Mouse (Mus musculus) liver, embryonic 13.5 days (tissue): ENCODE results near the gene Nthl1. TPM values are rescaled to one million over a fixed set of nuclear protein-coding genes. Genes with fewer than 3 reads are reported as not detected.
"Not testable (repeated sequence)": the region's sequence is repeated elsewhere in the genome, so short reads cannot be mapped to it uniquely, and the experiment has no call there.

Experiments
- ATAC-seq: fragments of 200-750 bp; cut with Nextera tagmentation; 2 replicates; pipeline ENCODE4 v1.8.0; 2017; ENCODE audit warnings: low read depth, mild to moderate bottlenecking, moderate number of reproducible peaks, moderate library complexity
- DNase-seq: peaks from one replicate; pipeline ENCODE4 v3.0.0; 2022
- H3K27ac ChIP-seq: fragments of 300-500 bp; sonication (generic); 2 replicates; pipeline ENCODE4 v1.5.1; 2015; ENCODE audit warnings: moderate library complexity, mild to moderate bottlenecking, inconsistent platforms
- H3K27me3 ChIP-seq: fragments of 300-500 bp; sonication (generic); 2 replicates; pipeline ENCODE4 v1.6.1; 2015; ENCODE audit warnings: mild to moderate bottlenecking, inconsistent platforms
- H3K36me3 ChIP-seq: fragments of 300-500 bp; sonication (generic); 2 replicates; pipeline ENCODE4 v1.6.1; 2015; ENCODE audit warnings: mild to moderate bottlenecking, inconsistent platforms
- H3K4me1 ChIP-seq: fragments of 300-500 bp; sonication (generic); replicated peaks from 2 replicates; pipeline ENCODE4 v1.6.1; 2015; ENCODE audit warnings: inconsistent platforms
- H3K4me2 ChIP-seq: fragments of 300-500 bp; sonication (generic); 2 replicates; pipeline ENCODE4 v1.6.1; 2015; ENCODE audit warnings: inconsistent platforms, mild to moderate bottlenecking, moderate library complexity
- H3K4me3 ChIP-seq: fragments of 300-500 bp; sonication (generic); replicated peaks from 2 replicates; pipeline ENCODE4 v1.5.1; 2015; ENCODE audit warnings: mild to moderate bottlenecking, inconsistent platforms
- H3K9ac ChIP-seq: fragments of 300-500 bp; sonication (generic); 2 replicates; pipeline ENCODE4 v1.6.1; 2015; ENCODE audit warnings: mild to moderate bottlenecking, inconsistent platforms
- H3K9me3 ChIP-seq: fragments of 300-500 bp; sonication (generic); replicated peaks from 2 replicates; pipeline ENCODE4 v1.6.1; 2016; ENCODE audit warnings: inconsistent platforms
- WGBS: fragments of 180-500 bp; shearing (Covaris S2); methylation state at CpG from one replicate; pipeline ENCODE4 v1.1.7; 2015; ENCODE audit not compliant: insufficient replicate concordance; 5-methylcytosine and 5-hydroxymethylcytosine counted together
- polyA plus RNA-seq: library from polyadenylated mRNA; unstranded; fragments of >200 nt; fragmentation: Nextera tagmentation; extraction: Ambion mirVana; gene quantifications from 2 replicates; pipeline ENCODE4 v1.2.1, GENCODE M21; 2015

Gene Nthl1
- polyA plus RNA-seq, 1 experiment from 2014 or later: 9.2 TPM

DNA sequence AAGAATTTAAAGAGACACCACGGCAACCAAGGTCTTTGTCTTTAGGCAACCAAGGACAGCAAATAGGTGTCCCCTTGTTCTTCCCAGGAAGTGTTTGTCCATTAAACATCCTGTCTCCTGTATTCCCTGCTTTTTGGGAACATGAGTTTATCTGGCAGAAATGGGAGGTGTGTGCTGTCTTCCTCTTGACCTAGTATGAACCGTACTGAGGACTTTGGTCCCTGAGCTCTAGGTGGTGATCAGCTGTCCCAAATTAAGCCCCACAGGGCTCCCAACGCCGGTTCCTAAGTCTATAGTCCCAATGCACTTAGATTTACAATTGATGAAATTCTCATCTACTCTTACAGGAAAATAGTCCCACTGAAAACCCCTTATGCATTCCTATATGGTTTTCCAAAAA, 18.3 kb downstream of the Nthl1 start:
- DNase-seq (no peak), ATAC-seq (no peak)
- Histone ChIP-seq H3K4me1 (peaks cover 27% of the 10 kb centered on the region), H3K9me3 (no peaks in the 10 kb centered on the region), H3K27ac (no peak overlapping the region), H3K27me3 (peaks cover 60% of the 10 kb centered on the region), H3K4me3 (no peak overlapping the region), H3K4me2 (no peak overlapping the region), H3K36me3 (no peaks in the 10 kb centered on the region), H3K9ac (no peak overlapping the region)
- 67% methylated on average over 4 of the region's 4 CpGs for WGBS

DNA sequence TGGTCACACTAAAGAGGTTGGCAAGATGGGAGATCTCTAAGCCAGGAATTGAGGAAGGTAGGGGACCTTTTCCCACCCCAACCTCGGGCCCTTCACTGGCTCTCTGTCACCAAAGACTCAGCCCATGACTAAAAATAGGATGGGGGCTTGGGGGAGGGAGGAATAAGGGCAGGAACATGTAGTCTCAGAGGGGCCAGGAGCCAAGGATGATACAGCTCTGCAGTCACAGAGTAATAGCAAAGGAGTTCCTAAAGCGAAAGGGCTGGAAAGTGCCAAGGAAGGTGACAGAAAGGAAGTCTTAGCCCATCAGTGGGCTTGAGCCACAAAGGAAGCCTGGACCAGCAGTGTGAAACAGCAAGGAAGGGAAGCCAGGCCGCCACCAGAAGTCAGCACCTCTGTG, 19.4 kb downstream of the Nthl1 start:
- Histone ChIP-seq H3K27ac (no peak overlapping the region), H3K4me3 (no peak overlapping the region), H3K4me2 (no peak overlapping the region), H3K36me3 (no peaks in the 10 kb centered on the region), H3K9ac (no peak overlapping the region), H3K9me3 (no peaks in the 10 kb centered on the region), H3K27me3 (peaks cover 70% of the 10 kb centered on the region), H3K4me1 (peaks cover 21% of the 10 kb centered on the region)
- WGBS: 37% methylated on average over 3 of the region's 3 CpGs
- ATAC-seq (no peak), DNase-seq (no peak)

DNA sequence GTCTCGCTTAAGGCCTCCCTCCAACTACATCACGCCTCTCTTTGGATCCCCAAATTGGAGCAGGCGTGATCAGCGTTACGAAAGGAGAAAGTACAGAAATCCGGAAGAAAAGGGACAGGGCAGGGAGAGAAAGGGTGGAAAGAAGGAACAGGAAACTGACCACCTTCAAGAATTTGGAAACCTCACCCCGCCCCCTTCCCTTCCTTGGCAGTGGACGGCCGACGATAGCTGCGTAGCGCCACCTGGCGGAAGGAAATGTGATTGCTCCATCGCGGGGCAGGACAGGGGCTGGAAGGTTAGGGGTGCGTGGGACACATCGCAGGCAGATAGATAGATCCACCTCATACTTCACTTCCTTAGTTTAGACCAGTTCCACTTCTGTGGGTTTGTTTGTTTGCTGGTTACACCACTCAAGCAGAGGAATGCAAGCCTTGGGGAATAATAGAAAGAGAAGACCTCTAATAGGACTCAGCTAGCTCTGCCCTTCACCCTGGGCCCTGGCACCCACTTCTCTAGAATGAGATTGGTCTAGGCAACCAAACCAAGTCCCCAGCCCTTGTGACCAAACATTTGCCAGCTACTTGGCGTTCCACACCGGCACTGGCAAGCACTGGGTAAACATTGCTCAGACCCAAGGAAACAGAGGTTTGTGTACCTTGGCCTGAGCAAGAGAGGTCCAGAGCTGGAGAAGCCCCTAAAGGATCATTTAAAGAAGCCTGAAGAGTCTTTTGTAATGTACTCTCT, 21.7 kb downstream of the Nthl1 start:
- no peaks in the 10 kb centered on the region for H3K9me3 ChIP-seq
- peak overlapping the region; percentile 38 for H3K4me2 ChIP-seq
- no peak overlapping the region for H3K27ac ChIP-seq
- H3K4me1 ChIP-seq: peaks cover 30% of the 10 kb centered on the region
- no peaks in the 10 kb centered on the region for H3K36me3 ChIP-seq
- peak overlapping the region; percentile 18; the same call in 1 of the 2 replicates for H3K9ac ChIP-seq
- H3K4me3 ChIP-seq: no peak overlapping the region; the same call in 1 of the 2 replicates
- DNase-seq (no peak), ATAC-seq (peak; percentile 42)
- H3K27me3 ChIP-seq: peaks cover 71% of the 10 kb centered on the region
- WGBS: 6% methylated on average over 19 of the region's 19 CpGs

DNA sequence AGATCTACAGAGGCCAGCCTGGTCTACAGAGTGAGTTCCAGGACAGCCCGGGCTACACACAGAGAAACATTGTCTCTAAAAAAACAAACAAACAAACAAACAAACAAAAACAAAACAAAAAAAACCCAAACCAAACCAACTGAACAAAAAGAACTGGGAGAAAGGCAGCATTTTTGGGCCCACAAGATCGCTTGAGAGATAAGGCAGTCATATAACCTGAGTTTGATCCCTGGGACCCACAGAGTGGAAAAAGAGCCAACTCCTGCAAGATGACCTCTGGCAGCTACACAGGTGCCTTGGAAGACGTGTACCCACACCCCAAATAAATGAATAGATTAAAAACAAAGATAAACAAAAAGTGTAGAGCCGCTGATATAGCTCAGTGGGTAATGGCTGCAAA, 22.5 kb downstream of the Nthl1 start:
- ATAC-seq (no peak), DNase-seq (no peak)
- H3K9ac ChIP-seq: no peak overlapping the region
- WGBS: 49% methylated on average over 4 of the region's 4 CpGs
- H3K4me2 ChIP-seq: no peak overlapping the region
- no peaks in the 10 kb centered on the region for H3K36me3 ChIP-seq
- H3K4me1 ChIP-seq: peaks cover 24% of the 10 kb centered on the region
- no peaks in the 10 kb centered on the region for H3K9me3 ChIP-seq
- peaks cover 71% of the 10 kb centered on the region for H3K27me3 ChIP-seq
- H3K4me3 ChIP-seq: no peak overlapping the region
- no peak overlapping the region for H3K27ac ChIP-seq

DNA sequence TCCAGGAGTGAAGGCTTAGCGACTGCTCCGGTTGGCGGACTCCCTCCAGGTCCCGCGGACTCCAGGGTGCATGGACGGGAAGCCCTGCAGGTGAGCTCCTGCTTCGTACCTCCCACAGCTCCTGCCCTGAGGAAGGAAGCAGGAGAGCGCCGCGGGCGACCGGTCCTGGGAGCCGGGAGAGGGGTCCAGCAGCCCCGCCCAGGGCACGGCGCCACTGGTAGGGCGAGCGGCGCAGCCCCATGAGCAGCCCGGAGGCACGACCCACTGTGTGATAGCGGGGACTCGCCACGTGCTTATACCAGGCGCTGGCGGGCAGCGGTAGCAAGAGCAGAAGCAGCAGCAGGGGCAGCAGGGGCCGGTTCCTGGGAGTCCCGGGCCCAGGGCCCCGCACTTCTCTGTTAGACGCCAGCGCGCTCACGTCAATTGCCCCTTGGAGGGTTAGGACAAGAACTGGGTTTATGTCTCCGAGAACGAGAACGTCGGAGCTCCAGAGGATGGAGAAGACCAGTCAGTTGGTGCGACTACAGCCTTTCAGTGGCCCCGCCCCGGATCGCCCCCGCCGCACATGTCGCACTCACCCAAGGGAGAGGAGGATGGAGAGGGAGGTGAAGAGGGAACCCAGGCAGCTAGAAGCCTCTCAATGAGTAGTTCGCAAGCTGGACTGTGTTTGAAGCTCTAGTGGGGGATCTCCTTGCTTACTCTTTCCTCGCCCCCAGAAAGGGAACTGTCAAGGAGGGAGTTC, 25.7 kb downstream of the Nthl1 start, which contains the start of gene Npw:
Gene Npw (minus strand): TSS at position 441 of the 742 bp plus-strand sequence.
- DNase-seq: no peak
- peaks cover 18% of the 10 kb centered on the region for H3K4me1 ChIP-seq
- H3K9ac ChIP-seq: no peak within 1 kb of the TSS
- no peaks in the 10 kb centered on the region for H3K36me3 ChIP-seq
- no peak within 1 kb of the TSS for H3K27ac ChIP-seq
- H3K4me3 ChIP-seq: peak within 1 kb of the TSS; percentile 48
- peaks cover 63% of the 10 kb centered on the region for H3K27me3 ChIP-seq
- peak; percentile 53; the same call in 1 of the 2 replicates for ATAC-seq
- no peaks in the 10 kb centered on the region for H3K9me3 ChIP-seq
- peak within 1 kb of the TSS; percentile 66 for H3K4me2 ChIP-seq
- WGBS: 2% methylated on average over 47 of the region's 47 CpGs

DNA sequence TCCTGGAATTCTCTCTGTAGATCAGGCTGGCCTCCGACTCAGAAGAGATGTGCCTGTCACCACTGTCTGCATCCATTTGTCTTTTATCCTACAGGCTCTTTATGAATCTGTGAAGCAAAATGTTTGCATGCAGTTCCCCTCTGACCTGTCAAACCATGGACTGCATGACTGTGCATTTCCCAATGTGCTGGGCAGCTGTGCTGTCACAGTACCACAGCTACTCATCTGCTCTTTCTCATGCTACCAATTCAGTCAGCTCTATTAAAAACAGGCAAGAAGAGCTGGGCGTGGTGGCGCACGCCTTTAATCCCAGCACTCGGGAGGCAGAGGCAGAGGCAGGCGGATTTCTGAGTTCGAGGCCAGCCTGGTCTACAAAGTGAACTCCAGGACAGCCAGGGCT, 34.5 kb downstream of the Nthl1 start:
- not testable (repeated sequence) for H3K36me3 ChIP-seq, DNase-seq, H3K4me2 ChIP-seq, H3K27ac ChIP-seq, H3K9me3 ChIP-seq, H3K9ac ChIP-seq, H3K27me3 ChIP-seq, ATAC-seq, H3K4me3 ChIP-seq
- H3K4me1 ChIP-seq: peaks cover 36% of the 10 kb centered on the region
- WGBS: 52% methylated on average over 7 of the region's 7 CpGs

DNA sequence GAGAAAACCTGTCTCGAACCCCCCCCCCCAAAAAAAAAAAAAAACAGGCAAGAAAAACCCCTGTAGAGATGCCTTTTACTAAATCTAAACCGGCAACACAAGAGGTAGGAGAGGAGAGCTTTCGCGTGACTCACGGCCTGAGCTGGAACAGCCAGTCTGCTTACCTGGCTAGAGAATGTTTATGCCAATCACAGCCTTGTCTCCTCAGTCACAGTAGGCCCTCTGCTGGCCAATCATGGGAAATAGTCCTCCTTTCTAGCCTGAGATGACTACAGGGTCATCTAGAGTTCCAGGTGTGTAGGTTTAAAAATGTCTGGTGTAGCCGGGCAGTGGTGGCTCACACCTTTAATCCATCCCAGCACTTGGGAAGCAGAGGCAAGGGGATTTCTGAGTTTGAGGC, 34.9 kb downstream of the Nthl1 start:
- H3K4me2 ChIP-seq: no peak overlapping the region
- WGBS: 22% methylated on average over 6 of the region's 6 CpGs
- no peak overlapping the region for H3K4me3 ChIP-seq
- ATAC-seq (no peak), DNase-seq (peak; percentile 55)
- no peaks in the 10 kb centered on the region for H3K36me3 ChIP-seq
- no peak overlapping the region for H3K9ac ChIP-seq
- H3K27me3 ChIP-seq: peaks cover 6% of the 10 kb centered on the region
- peaks cover 40% of the 10 kb centered on the region for H3K4me1 ChIP-seq
- H3K9me3 ChIP-seq: no peaks in the 10 kb centered on the region
- no peak overlapping the region for H3K27ac ChIP-seq

DNA sequence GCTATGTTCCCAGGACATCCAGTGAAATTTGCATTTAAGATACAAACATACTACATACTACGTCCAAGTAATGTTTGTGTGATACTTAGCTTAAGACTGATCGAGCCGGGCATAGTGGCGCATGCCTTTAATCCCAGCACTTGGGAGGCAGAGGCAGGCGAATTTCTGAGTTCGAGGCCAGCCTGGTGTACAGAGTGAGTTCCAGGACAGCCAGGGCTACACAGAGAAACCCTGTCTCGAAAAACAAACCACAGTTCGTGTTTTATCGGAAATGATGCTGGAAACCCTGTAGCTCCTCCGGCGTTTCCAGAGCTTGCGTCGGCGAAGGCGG, 36.7 kb downstream of the Nthl1 start:
- peaks cover 56% of the 10 kb centered on the region for H3K4me1 ChIP-seq
- not testable (repeated sequence) for DNase-seq, H3K9me3 ChIP-seq, H3K36me3 ChIP-seq, H3K27me3 ChIP-seq
- H3K4me2 ChIP-seq: peak overlapping the region; percentile 85
- peak overlapping the region; percentile 95 for H3K9ac ChIP-seq
- peak; percentile 4; the same call in 1 of the 2 replicates for ATAC-seq
- peak overlapping the region; percentile 90 for H3K27ac ChIP-seq
- 5% methylated on average over 15 of the region's 15 CpGs for WGBS
- peak overlapping the region; percentile 91 for H3K4me3 ChIP-seq

DNA sequence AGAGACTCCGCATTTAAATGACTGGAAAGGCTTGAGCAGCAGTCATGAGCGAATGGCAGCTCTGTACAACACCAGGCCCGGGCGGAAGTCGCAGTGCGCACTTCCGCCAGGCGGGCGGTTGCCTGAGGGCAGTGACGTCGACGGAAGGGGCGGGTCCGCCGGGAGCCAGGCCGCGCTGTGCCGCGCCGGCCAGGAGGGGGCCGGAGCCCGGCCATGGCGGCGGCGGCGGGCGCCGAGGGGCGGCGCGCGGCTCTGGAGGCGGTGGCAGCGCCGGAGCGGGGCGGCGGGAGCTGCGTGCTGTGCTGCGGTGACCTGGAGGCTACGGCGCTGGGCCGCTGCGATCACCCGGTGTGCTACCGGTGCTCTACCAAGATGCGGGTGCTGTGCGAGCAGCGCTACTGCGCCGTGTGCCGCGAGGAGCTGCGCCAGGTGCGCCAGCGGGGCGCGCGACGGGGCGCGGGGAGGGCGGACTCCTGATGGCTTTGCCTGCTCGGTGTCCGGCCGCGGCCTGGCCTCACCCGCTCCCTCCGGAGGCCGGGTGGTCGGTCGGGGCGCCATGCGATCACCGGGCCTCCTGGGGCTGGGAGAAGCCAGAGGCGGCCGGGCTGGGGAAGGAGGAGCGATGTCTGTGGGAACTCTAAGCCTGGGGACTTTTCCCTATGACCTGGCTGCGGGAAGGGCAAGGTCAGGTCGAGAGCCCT, 37.2 kb downstream of the Nthl1 start, which contains the start of gene Zfp598:
Gene Zfp598 (plus strand): TSS at position 143 of the 701 bp plus-strand sequence.
- Histone ChIP-seq H3K27ac (peak within 1 kb of the TSS; percentile 90), H3K36me3 (peaks cover 3% of the 10 kb centered on the region; the same call in 1 of the 2 replicates), H3K9me3 (no peaks in the 10 kb centered on the region), H3K4me3 (peak within 1 kb of the TSS; percentile 91), H3K27me3 (no peaks in the 10 kb centered on the region), H3K4me2 (peak within 1 kb of the TSS; percentile 85), H3K4me1 (peaks cover 61% of the 10 kb centered on the region), H3K9ac (peak within 1 kb of the TSS; percentile 95)
- peak; percentile 97 for ATAC-seq
- WGBS: under 1% methylated on average over 80 of the region's 80 CpGs
- DNase-seq: peak; percentile 91

DNA sequence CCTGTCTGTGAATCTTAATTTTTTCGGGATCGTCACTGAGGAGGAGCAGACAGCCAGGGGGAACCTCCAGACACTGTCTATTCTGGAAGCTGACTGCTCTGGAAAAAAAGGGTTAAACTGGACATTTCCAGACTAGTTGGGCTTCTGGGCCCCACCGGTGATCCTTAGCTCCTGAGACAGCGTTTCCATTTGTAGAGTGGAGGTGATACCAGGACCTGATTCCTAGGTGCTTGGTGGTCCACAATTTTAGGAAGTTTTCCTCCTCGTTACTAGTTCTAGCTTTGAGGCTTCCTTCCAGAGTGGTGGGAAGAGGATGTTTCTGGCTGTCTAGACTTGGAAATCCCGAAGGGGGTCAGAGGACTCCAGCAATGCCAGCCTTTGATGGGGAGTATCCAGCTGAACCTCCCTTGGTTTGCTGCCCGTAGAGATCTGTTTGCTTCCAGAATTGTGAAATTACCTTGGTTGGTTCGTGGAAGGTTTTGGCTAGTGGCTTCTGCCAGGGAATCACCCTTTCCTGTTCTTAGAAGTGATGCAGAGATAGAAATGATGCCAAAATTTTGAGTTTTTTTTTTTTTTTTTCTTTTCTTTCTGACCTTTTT, 37.9 kb downstream of the Nthl1 start:
- no peaks in the 10 kb centered on the region for H3K9me3 ChIP-seq
- H3K27me3 ChIP-seq: no peaks in the 10 kb centered on the region
- H3K9ac ChIP-seq: peak overlapping the region; percentile 95
- ATAC-seq (no peak), DNase-seq (no peak)
- peak overlapping the region; percentile 91 for H3K4me3 ChIP-seq
- peaks cover 3% of the 10 kb centered on the region; the same call in 1 of the 2 replicates for H3K36me3 ChIP-seq
- peak overlapping the region; percentile 85 for H3K4me2 ChIP-seq
- 5% methylated on average over 8 of the region's 8 CpGs for WGBS
- peaks cover 65% of the 10 kb centered on the region for H3K4me1 ChIP-seq
- peak overlapping the region; percentile 90 for H3K27ac ChIP-seq

DNA sequence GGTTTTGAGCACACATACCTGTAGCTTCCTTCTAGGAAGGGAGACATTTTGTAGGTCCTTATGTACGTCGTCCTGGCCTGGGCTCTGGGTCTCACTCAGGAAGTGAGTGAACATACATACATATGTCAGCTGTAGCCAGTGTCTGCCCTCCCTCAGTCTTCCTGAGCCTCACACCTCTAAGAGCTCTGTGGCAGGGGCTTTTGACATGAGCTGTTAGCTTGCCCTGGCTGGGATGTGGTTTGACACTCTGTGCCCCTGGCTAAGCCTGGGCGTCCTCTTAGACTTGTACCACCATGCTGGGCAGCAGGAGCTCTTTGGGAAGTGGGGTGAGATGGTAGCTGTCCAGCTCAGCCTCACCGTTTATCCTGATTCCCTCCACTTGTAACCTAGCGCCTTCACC, 38.9 kb downstream of the Nthl1 start:
- DNase-seq (no peak), ATAC-seq (no peak)
- H3K9ac ChIP-seq: peak overlapping the region; percentile 95

More for the DNA sequence above, 38.9 kb downstream of the Nthl1 start:
- H3K36me3 ChIP-seq: peaks cover 3% of the 10 kb centered on the region; the same call in 1 of the 2 replicates
- H3K27me3 ChIP-seq: no peaks in the 10 kb centered on the region
- WGBS: 47% methylated on average over 5 of the region's 5 CpGs
- H3K27ac ChIP-seq: peak overlapping the region; percentile 58
- H3K4me1 ChIP-seq: peaks cover 73% of the 10 kb centered on the region
- H3K4me2 ChIP-seq: peak overlapping the region; percentile 85
- H3K9me3 ChIP-seq: no peaks in the 10 kb centered on the region
- peak overlapping the region; percentile 91 for H3K4me3 ChIP-seq
